Mouse (Mus musculus) limb, embryonic 11.5 days (tissue): ENCODE measurements at regions not wholly inside any gene's neighbourhood (a gene's known extent, or its start where the extent isn't known, plus 50 kb on each side); places are given as distances from the start of the nearest gene placed in this dataset.

Source experiments
- ATAC-seq: fragments of 200-750 bp; cut with Nextera tagmentation; 2 replicates; pipeline ENCODE4 v1.8.0; 2017; ENCODE audit warnings: low read depth; ENCODE audit not compliant: insufficient number of reproducible peaks, low FRiP score, low TSS enrichment
- DNase-seq: peaks from one replicate; pipeline ENCODE4 v3.0.0-alpha.2; 2015; ENCODE audit warnings: low spot score
- H3K27ac ChIP-seq: fragments of 300-500 bp; sonication (generic); replicated peaks from 2 replicates; pipeline ENCODE4 v1.5.1; 2014; ENCODE audit warnings: low read depth, mild to moderate bottlenecking, low read length
- H3K27me3 ChIP-seq: fragments of 300-500 bp; sonication (generic); 2 replicates; pipeline ENCODE4 v1.6.1; 2014; ENCODE audit warnings: mild to moderate bottlenecking, low read length, mixed read lengths; ENCODE audit not compliant: control insufficient read depth, insufficient read depth
- H3K36me3 ChIP-seq: fragments of 300-500 bp; sonication (generic); 2 replicates; pipeline ENCODE4 v1.6.1; 2014; ENCODE audit warnings: mild to moderate bottlenecking, low read length, moderate library complexity, mixed read lengths; ENCODE audit not compliant: control insufficient read depth, insufficient read depth
- H3K4me1 ChIP-seq: fragments of 300-500 bp; sonication (generic); 2 replicates; pipeline ENCODE4 v1.6.1; 2014; ENCODE audit warnings: low read length, mixed read lengths; ENCODE audit not compliant: control insufficient read depth, insufficient read depth
- H3K4me2 ChIP-seq: fragments of 300-500 bp; sonication (generic); 2 replicates; pipeline ENCODE4 v1.6.1; 2014; ENCODE audit warnings: low read depth, mild to moderate bottlenecking, moderate library complexity; ENCODE audit not compliant: severe bottlenecking
- H3K4me3 ChIP-seq: fragments of 300-500 bp; sonication (generic); 2 replicates; pipeline ENCODE4 v1.5.1; 2014; ENCODE audit warnings: low read depth, low read length
- H3K9ac ChIP-seq: fragments of 300-500 bp; sonication (generic); 2 replicates; pipeline ENCODE4 v1.6.1; 2014; ENCODE audit warnings: mild to moderate bottlenecking, low read length
- H3K9me3 ChIP-seq: fragments of 300-500 bp; sonication (generic); 2 replicates; pipeline ENCODE4 v1.6.1; 2016; ENCODE audit warnings: low read length; ENCODE audit not compliant: control insufficient read depth
- WGBS: fragments of 180-500 bp; shearing (Covaris S2); extraction: QIAGEN DNeasy Blood & Tissue Kit; methylation state at CpG from one replicate; pipeline ENCODE4 v1.1.7; 2014; 5-methylcytosine and 5-hydroxymethylcytosine counted together

DNA sequence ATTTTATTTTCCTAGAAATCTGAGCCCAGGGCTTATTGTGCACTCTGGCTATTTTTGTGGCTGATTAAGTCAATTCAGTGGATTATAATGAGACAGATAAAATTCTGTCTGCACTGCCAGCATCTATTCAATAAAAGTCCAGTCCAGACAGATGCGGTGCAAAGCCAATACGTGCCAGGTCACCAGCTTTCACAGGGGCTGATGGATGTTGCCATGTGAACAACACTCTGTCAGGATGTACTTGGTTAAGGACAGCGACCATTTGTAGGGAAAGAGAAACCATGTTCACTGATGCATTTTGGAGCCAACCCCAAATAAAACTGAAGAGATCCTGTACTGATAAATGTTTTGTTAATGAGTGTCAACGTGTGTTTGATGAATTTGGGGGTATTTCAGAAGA, 285.0 kb upstream of the Gnpda2 start:
- Histone ChIP-seq H3K4me1 (no peaks in the 10 kb centered on the region), H3K27ac (no peak overlapping the region), H3K4me3 (no peak overlapping the region), H3K36me3 (no peaks in the 10 kb centered on the region), H3K27me3 (no peaks in the 10 kb centered on the region), H3K9me3 (no peaks in the 10 kb centered on the region), H3K9ac (no peak overlapping the region), H3K4me2 (no peak overlapping the region)
- no peak for ATAC-seq
- DNase-seq, result no peak
- 80% methylated on average over 4 of the region's 4 CpGs for WGBS

DNA sequence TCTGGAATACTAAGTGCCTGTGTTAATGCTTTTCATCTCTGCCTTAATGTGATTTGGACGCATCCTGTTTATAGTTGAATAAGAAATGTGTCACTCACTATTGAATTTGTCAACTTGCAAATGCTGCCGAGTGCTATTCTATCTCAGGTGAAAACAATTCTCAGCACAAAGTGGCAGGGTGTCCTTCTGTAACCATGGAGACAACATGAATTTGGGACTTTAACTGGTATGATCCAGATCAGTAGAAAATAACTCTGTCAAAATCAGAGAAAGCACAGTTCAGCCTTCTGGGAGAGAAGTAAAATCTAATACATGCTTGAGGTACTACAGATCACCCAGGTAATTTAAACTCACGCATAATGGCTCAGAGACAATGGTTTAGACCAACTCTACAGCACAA, 270.9 kb upstream of the Gnpda2 start:
- H3K36me3 ChIP-seq, result no peaks in the 10 kb centered on the region
- WGBS, result 90% methylated on average over 3 of the region's 3 CpGs
- H3K9me3 ChIP-seq, result no peaks in the 10 kb centered on the region

DNA sequence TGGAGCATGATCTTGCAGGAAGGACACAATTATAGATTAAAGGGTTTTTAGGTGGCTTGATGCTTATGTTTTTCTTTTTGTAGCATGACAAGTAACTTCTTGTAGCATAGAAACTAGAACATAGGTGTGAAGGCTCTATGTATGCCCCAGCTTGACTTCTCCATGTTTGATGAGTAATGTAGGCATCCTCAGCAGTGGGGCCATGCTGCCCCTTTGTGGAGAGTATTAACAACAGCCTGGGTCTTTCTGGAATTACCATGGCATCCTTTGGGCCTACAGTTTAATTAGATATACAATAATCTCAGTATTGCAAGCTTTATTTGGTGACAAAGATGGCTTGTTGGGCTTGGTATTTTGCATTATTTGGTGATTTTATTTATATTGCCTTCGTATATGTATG, 252.7 kb upstream of the Gnpda2 start:
- Histone ChIP-seq H3K4me2 (no peak overlapping the region), H3K27ac (no peak overlapping the region), H3K9ac (no peak overlapping the region), H3K9me3 (no peaks in the 10 kb centered on the region), H3K4me1 (no peaks in the 10 kb centered on the region), H3K27me3 (no peaks in the 10 kb centered on the region), H3K36me3 (no peaks in the 10 kb centered on the region), H3K4me3 (no peak overlapping the region)
- WGBS, result 57% methylated on average over 1 of the region's 1 CpGs
- ATAC-seq, result no peak
- no peak for DNase-seq

More for the DNA sequence above, 270.9 kb upstream of the Gnpda2 start:
- DNase-seq, result no peak
- Histone ChIP-seq H3K4me2 (no peak overlapping the region), H3K4me1 (no peaks in the 10 kb centered on the region), H3K9ac (no peak overlapping the region), H3K4me3 (no peak overlapping the region), H3K27ac (no peak overlapping the region), H3K27me3 (no peaks in the 10 kb centered on the region)
- ATAC-seq, result no peak

DNA sequence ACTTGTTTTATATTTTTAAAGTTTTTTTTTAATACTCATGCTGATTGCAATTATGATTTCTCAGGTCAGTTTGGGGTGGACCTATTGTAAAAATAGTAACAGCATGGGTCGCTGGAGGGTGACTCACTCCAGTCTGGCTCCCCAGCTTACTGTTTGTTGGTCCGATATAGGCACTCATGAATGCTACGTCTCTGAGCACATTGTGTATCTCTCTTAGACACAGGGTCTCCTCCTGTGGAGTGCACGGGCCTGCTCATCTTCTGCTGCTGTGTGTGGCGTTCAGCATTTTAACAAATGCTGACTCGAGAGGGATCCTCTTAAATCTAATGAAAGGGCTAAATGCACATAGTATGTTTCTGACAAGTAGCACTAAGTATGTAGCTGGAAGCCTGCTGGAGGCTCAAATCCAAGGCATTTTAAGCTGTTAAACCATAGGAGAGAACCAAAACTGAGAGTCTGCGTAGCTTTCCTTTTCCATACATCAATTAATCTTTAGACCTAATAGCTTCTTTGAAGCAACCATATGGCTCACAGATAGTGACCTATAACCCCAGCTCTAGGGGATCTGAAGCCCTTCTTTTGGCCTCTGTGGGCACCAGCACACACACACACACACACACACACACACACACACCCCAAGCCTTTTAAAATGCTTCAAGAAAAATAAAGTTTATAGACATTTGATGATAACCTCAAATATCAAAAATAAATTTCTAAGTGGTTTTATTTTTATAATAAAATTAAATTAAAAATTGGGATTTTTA, 246.0 kb upstream of the Gnpda2 start:
- no peak for DNase-seq
- H3K4me3 ChIP-seq, result no peak overlapping the region
- H3K27ac ChIP-seq, result no peak overlapping the region
- H3K4me2 ChIP-seq, result no peak overlapping the region
- H3K36me3 ChIP-seq, result no peaks in the 10 kb centered on the region
- H3K4me1 ChIP-seq, result no peaks in the 10 kb centered on the region
- ATAC-seq, result no peak
- H3K9me3 ChIP-seq, result no peaks in the 10 kb centered on the region
- WGBS, result 84% methylated on average over 7 of the region's 7 CpGs
- H3K27me3 ChIP-seq, result no peaks in the 10 kb centered on the region
- H3K9ac ChIP-seq, result no peak overlapping the region

DNA sequence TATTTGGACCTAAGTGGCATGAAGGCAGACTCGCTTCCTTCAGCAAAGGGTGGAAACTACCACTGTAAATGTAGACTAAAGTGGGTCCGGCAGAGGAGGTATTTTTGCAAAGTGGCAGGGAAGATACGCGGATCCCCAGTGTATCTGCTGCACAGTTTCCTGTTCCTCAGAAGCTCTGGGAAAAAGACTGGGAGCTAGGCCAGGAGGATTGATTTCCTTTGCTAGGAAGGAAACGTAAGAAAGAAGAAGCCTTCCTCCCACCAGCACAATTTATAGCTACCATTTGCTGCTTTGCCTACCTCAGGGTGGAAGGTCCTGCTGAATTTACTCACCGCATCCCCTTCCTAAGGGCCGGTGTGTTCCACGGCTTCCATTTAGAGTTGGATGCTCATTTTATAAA, 244.2 kb upstream of the Gnpda2 start:
- Histone ChIP-seq H3K9ac (no peak overlapping the region), H3K4me1 (no peaks in the 10 kb centered on the region), H3K27ac (no peak overlapping the region), H3K9me3 (no peaks in the 10 kb centered on the region), H3K27me3 (no peaks in the 10 kb centered on the region), H3K36me3 (no peaks in the 10 kb centered on the region), H3K4me2 (no peak overlapping the region), H3K4me3 (no peak overlapping the region)
- ATAC-seq (no peak), DNase-seq (no peak)
- WGBS, result 87% methylated on average over 8 of the region's 8 CpGs

DNA sequence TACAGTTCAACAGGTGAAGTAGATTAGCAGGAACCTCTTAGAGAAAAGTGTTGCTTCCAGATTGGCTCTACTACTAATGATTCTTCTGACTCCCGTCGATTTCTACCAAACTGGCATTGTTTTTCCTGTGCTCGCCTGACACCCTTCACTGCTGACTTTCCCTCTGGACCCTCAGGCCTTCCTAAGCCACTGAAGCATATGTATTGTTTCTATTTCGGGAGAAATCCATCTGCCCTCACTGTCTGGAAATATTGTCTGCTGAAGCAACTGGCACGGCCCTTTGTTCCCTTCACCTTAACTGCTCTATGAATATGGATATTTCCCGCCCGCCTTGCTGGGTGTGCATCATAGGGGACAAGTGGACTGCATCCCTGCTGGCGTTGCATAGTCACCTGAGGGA, 243.0 kb upstream of the Gnpda2 start:
- WGBS, result 84% methylated on average over 8 of the region's 8 CpGs
- H3K4me1 ChIP-seq, result no peaks in the 10 kb centered on the region
- ATAC-seq (no peak), DNase-seq (no peak)
- H3K9ac ChIP-seq, result no peak overlapping the region
- no peak overlapping the region for H3K4me3 ChIP-seq
- H3K4me2 ChIP-seq, result no peak overlapping the region
- H3K9me3 ChIP-seq, result no peaks in the 10 kb centered on the region
- no peak overlapping the region for H3K27ac ChIP-seq
- no peaks in the 10 kb centered on the region for H3K27me3 ChIP-seq
- no peaks in the 10 kb centered on the region for H3K36me3 ChIP-seq

DNA sequence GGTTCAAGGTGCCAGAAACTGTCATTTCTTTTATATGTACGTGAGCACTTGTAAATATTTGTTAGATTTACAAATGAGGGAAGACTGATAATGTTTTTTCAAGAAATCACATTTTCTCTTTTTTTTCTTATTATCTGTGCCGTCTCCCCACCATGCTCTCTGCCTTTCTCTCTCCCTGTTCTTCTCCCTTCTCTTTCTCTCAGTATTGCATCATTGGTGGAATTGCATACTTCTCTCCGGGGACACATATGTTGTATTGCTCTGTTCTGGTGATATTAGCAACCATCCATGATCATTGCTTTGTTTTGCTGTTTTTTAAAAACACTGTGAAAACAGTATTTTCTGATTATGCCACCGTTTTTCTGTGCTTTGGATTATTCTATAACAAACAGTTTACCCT, 225.6 kb upstream of the Gnpda2 start:
- H3K9me3 ChIP-seq, result no peaks in the 10 kb centered on the region
- ATAC-seq (no peak), DNase-seq (no peak)
- no peak overlapping the region for H3K9ac ChIP-seq
- WGBS, result 86% methylated on average over 4 of the region's 4 CpGs
- H3K27ac ChIP-seq, result no peak overlapping the region
- H3K4me2 ChIP-seq, result no peak overlapping the region
- H3K27me3 ChIP-seq, result no peaks in the 10 kb centered on the region
- H3K4me3 ChIP-seq, result no peak overlapping the region
- H3K36me3 ChIP-seq, result no peaks in the 10 kb centered on the region
- no peaks in the 10 kb centered on the region for H3K4me1 ChIP-seq

DNA sequence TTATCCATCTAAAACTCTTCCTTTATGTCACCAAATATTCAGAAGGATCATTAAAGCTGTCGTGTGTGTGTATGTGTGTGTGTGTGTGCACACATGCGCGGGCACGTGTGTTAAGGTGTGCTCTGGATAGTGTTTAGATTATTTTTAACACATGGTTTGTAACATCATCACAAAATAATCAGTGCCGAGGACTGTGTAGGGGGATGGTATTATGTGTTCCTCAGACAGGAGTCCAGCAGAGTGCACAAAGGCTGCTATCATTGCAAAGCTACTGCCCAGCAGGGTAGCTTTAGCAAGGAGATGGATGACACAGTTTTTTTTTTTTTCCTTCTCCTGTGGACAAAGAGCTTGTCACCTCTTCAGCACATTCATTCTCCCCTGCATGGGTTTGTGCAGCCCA, 224.9 kb upstream of the Gnpda2 start:
- no peak for DNase-seq
- no peak overlapping the region for H3K27ac ChIP-seq
- no peak overlapping the region for H3K9ac ChIP-seq
- no peaks in the 10 kb centered on the region for H3K9me3 ChIP-seq
- no peak overlapping the region for H3K4me2 ChIP-seq
- no peaks in the 10 kb centered on the region for H3K27me3 ChIP-seq
- no peaks in the 10 kb centered on the region for H3K4me1 ChIP-seq
- WGBS, result 90% methylated on average over 5 of the region's 5 CpGs
- no peaks in the 10 kb centered on the region for H3K36me3 ChIP-seq
- no peak overlapping the region for H3K4me3 ChIP-seq
- ATAC-seq, result no peak

DNA sequence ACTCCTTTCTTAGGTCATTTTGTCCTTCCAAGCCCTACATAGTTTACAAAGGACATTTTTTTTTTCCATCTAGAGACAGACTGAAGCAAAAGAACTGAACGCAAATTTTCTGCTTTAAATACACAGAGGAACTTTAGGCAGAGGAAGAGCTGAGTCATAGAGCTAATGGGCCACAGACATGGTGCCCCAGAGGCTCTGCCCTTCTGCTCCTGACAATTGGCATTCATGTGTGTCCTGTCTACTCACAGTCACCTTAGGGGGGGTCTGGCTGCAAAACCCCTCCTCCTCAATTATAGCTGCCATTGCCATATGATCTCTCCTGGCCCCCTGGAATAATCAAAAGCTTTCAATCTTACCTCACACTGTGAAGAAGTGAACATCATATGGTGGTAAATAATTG, 223.2 kb upstream of the Gnpda2 start:
- Histone ChIP-seq H3K27ac (no peak overlapping the region), H3K4me2 (no peak overlapping the region), H3K4me3 (no peak overlapping the region), H3K9me3 (no peaks in the 10 kb centered on the region), H3K27me3 (no peaks in the 10 kb centered on the region), H3K9ac (no peak overlapping the region), H3K4me1 (no peaks in the 10 kb centered on the region), H3K36me3 (no peaks in the 10 kb centered on the region)
- DNase-seq (no peak), ATAC-seq (no peak)
- WGBS, result 50% methylated on average over 1 of the region's 1 CpGs
